Mouse (Mus musculus): ENCODE measurements around the gene Tbc1d16. TPM values are rescaled to one million over a fixed set of nuclear protein-coding genes. Genes with fewer than 3 reads are reported as not detected.

Tbc1d16 gene
- polyA plus RNA-seq, 1 experiment = 1.2 TPM

DNA sequence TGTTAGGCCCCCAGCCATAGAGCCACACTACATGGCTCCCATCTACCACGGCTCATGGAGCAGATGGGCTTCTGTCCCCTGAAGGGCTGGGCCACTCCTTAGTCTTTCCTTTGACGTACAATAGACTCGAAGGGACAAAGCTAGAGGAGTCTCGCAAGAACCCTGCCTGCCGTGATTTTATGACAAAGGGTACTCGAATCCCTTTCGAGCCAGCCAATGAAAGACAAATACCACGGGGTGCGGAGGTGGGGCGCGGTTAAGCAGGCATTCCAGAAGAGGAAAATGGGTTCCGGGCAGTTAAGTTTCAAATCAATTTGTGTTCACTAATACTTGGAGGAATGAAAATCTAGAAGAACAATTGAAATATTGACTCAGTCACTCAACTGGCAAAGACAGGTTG, 11.2 kb upstream of the Tbc1d16 start:
- WGBS = 92% methylated on average over 12 of the region's 12 CpGs
- H3K27ac ChIP-seq (ENCODE audit: control insufficient read depth, insufficient read depth, low read depth, low read length, poor library complexity) = no peak overlapping the region

DNA sequence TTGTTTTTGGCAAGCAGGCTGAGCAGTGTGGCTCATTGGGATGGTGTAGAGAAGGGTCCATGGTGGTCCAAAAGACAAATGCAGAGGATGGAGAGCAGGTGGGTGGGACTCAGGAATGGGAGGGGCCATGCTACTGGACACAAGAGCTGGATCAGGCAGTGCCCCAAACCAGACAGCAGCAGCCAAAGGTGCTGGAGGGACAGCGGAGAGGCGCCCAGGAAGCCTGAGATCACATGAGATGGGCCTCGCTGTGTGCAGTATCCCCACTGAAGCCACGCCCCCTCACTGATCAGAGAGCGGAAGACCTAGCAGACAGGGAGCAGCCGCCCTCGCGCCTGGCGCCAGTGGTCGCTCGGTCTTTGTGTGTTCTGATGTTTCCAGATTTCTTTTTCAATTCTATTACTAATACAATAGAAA, 10.0 kb upstream of the Tbc1d16 start:
- Histone ChIP-seq H3K4me1 (ENCODE audit: control insufficient read depth, insufficient read depth, low read length) (0 out of 2 replicates have a peak, but pooled peaks cover 2% of the 10 kb centered on the region), H3K27ac (ENCODE audit: control insufficient read depth, insufficient read depth, low read depth, low read length, poor library complexity) (no peak overlapping the region), H3K4me3 (replicated peaks; ENCODE audit: control insufficient read depth, low read depth, low read length) (peak overlapping the region; percentile 65)
- TF ChIP-seq CTCF (IDR thresholded peaks at IDR 0.05; ENCODE audit: control insufficient read depth, insufficient read depth, low read length) (no peak), POLR2A (IDR thresholded peaks at IDR 0.05; ENCODE audit: borderline replicate concordance, control insufficient read depth, low read depth, low read length) (no peak)
- WGBS = 3% methylated on average over 11 of the region's 11 CpGs

More for the DNA sequence above, 11.2 kb upstream of the Tbc1d16 start:
- Histone ChIP-seq H3K4me3 (replicated peaks; ENCODE audit: control insufficient read depth, low read depth, low read length) (no peak overlapping the region), H3K4me1 (ENCODE audit: control insufficient read depth, insufficient read depth, low read length) (0 out of 2 replicates have a peak, but pooled peaks cover 2% of the 10 kb centered on the region)
- TF ChIP-seq CTCF (IDR thresholded peaks at IDR 0.05; ENCODE audit: control insufficient read depth, insufficient read depth, low read length) (no peak), POLR2A (IDR thresholded peaks at IDR 0.05; ENCODE audit: borderline replicate concordance, control insufficient read depth, low read depth, low read length) (no peak)

GRCm38 (mm10) chr11:119237568-119238304, 9.4 kb upstream of the Tbc1d16 start:
- 0 out of 2 replicates have a peak, but pooled peaks cover 2% of the 10 kb centered on the region for H3K4me1 ChIP-seq (ENCODE audit: control insufficient read depth, insufficient read depth, low read length)
- 3% methylated on average over 20 of the region's 20 CpGs for WGBS
- H3K27ac ChIP-seq (ENCODE audit: control insufficient read depth, insufficient read depth, low read depth, low read length, poor library complexity) = peak overlapping the region; percentile 40; the same call in 1 of the 2 replicates
- peak overlapping the region; percentile 65 for H3K4me3 ChIP-seq (replicated peaks; ENCODE audit: control insufficient read depth, low read depth, low read length)
- TF ChIP-seq CTCF (IDR thresholded peaks at IDR 0.05; ENCODE audit: control insufficient read depth, insufficient read depth, low read length) (no peak), POLR2A (IDR thresholded peaks at IDR 0.05; ENCODE audit: borderline replicate concordance, control insufficient read depth, low read depth, low read length) (peak; percentile 58; the same call in 1 of the 2 replicates)

GRCm38 (mm10) chr11:119237007-119237406, 8.7 kb upstream of the Tbc1d16 start:
- WGBS = 68% methylated on average over 3 of the region's 3 CpGs
- H3K4me1 ChIP-seq (ENCODE audit: control insufficient read depth, insufficient read depth, low read length) = 0 out of 2 replicates have a peak, but pooled peaks cover 2% of the 10 kb centered on the region
- no peak for TF ChIP-seq POLR2A (IDR thresholded peaks at IDR 0.05; ENCODE audit: borderline replicate concordance, control insufficient read depth, low read depth, low read length)
- TF ChIP-seq CTCF (IDR thresholded peaks at IDR 0.05; ENCODE audit: control insufficient read depth, insufficient read depth, low read length) = no peak
- no peak overlapping the region for H3K4me3 ChIP-seq (replicated peaks; ENCODE audit: control insufficient read depth, low read depth, low read length)
- no peak overlapping the region for H3K27ac ChIP-seq (ENCODE audit: control insufficient read depth, insufficient read depth, low read depth, low read length, poor library complexity)

DNA sequence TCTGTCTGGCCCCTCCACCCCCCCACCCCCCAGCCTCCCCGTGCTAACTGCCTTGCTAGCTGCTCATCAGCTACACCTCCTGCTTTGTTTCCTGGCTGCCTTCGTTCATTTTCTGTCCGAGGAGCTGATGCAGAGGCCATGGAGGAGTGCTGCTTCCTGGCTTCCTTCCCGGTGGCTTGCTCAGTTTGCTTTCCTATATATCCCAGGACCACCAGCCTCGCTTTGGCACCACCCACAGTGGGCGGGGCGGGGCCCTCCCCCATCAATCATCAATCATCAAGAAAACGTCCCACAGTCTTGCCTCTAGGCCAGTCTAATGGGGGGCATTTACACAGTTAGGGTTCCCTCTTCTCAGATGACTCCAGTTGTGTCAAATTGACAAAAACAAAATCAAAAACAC, 8.1 kb upstream of the Tbc1d16 start:
- 49% methylated on average over 8 of the region's 8 CpGs for WGBS
- TF ChIP-seq POLR2A (IDR thresholded peaks at IDR 0.05; ENCODE audit: borderline replicate concordance, control insufficient read depth, low read depth, low read length) (no peak), CTCF (IDR thresholded peaks at IDR 0.05; ENCODE audit: control insufficient read depth, insufficient read depth, low read length) (no peak)
- H3K4me1 ChIP-seq (ENCODE audit: control insufficient read depth, insufficient read depth, low read length) = 0 out of 2 replicates have a peak, but pooled peaks cover 2% of the 10 kb centered on the region
- no peak overlapping the region for H3K27ac ChIP-seq (ENCODE audit: control insufficient read depth, insufficient read depth, low read depth, low read length, poor library complexity)
- H3K4me3 ChIP-seq (replicated peaks; ENCODE audit: control insufficient read depth, low read depth, low read length) = no peak overlapping the region

DNA sequence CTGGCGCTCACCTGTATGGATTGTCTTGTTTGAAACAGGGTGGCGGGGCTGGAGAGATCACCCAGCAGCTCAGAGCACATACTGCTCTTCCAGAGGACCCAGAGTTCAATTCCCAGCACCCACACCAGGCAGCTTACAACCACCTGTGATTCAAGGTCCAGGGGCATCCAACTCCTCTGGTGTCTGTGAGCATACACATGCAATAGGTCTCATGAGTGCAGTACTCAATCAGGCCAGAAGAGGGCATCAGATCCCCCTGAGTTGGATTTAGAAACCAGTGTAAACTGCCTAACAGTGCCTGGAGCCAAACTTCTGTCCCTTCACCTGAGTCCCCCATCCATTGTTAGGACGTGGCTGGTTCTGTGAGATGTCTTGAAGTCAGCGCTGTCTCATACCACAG, 7.3 kb upstream of the Tbc1d16 start:
- 0 out of 2 replicates have a peak, but pooled peaks cover 2% of the 10 kb centered on the region for H3K4me1 ChIP-seq (ENCODE audit: control insufficient read depth, insufficient read depth, low read length)
- WGBS = 74% methylated on average over 4 of the region's 4 CpGs
- TF ChIP-seq CTCF (IDR thresholded peaks at IDR 0.05; ENCODE audit: control insufficient read depth, insufficient read depth, low read length) = peak; percentile 39; the same call in 1 of the 2 replicates
- no peak for TF ChIP-seq POLR2A (IDR thresholded peaks at IDR 0.05; ENCODE audit: borderline replicate concordance, control insufficient read depth, low read depth, low read length)
- H3K27ac ChIP-seq (ENCODE audit: control insufficient read depth, insufficient read depth, low read depth, low read length, poor library complexity) = no peak overlapping the region
- no peak overlapping the region for H3K4me3 ChIP-seq (replicated peaks; ENCODE audit: control insufficient read depth, low read depth, low read length)

DNA sequence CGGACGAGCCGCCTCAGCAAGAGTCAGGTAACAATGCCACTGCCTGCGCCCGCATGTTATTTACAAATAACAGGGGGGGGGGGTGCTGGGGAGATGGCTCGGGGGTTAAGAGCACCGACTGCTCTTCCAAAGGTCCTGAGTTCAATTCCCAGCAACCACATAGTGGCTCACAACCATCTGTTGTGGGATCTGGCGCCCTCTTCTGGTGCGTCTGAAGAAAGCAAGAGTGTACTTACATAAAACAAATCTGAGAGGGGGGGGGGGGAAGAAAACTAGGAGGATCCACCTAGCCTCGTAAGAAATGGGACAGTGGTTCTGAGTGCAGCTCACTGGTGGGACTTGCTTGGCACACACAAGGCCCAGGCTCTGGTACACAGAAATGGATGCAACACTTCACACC, 6.5 kb upstream of the Tbc1d16 start:
- no peak overlapping the region for H3K4me3 ChIP-seq (replicated peaks; ENCODE audit: control insufficient read depth, low read depth, low read length)
- 78% methylated on average over 10 of the region's 10 CpGs for WGBS

GRCm38 (mm10) chr11:119228846-119229626, 737 bp upstream of the Tbc1d16 start:
- Histone ChIP-seq H3K27ac (ENCODE audit: control insufficient read depth, insufficient read depth, low read depth, low read length, poor library complexity) (no peak overlapping the region), H3K4me3 (replicated peaks; ENCODE audit: control insufficient read depth, low read depth, low read length) (no peak overlapping the region), H3K4me1 (ENCODE audit: control insufficient read depth, insufficient read depth, low read length) (no peaks in the 10 kb centered on the region)
- no peak for TF ChIP-seq POLR2A (IDR thresholded peaks at IDR 0.05; ENCODE audit: borderline replicate concordance, control insufficient read depth, low read depth, low read length)
- TF ChIP-seq CTCF (IDR thresholded peaks at IDR 0.05; ENCODE audit: control insufficient read depth, insufficient read depth, low read length) = no peak
- 5% methylated on average over 34 of the region's 34 CpGs for WGBS

More for the DNA sequence above, 6.5 kb upstream of the Tbc1d16 start:
- Histone ChIP-seq H3K4me1 (ENCODE audit: control insufficient read depth, insufficient read depth, low read length) (0 out of 2 replicates have a peak, but pooled peaks cover 2% of the 10 kb centered on the region), H3K27ac (ENCODE audit: control insufficient read depth, insufficient read depth, low read depth, low read length, poor library complexity) (no peak overlapping the region)
- no peak for TF ChIP-seq CTCF (IDR thresholded peaks at IDR 0.05; ENCODE audit: control insufficient read depth, insufficient read depth, low read length)
- TF ChIP-seq POLR2A (IDR thresholded peaks at IDR 0.05; ENCODE audit: borderline replicate concordance, control insufficient read depth, low read depth, low read length) = no peak
